Mouse (Mus musculus) forebrain, embryonic 13.5 days (tissue): ENCODE data around the gene Pcyox1. TPM values are rescaled to one million over a fixed set of nuclear protein-coding genes. Genes with fewer than 3 reads are reported as not detected.

Experiments used
- ATAC-seq: fragments of 200-750 bp; cut with Nextera tagmentation; 2 replicates; pipeline ENCODE4 v1.8.0; 2017
- H3K27ac ChIP-seq: fragments of 300-500 bp; sonication (generic); 2 replicates; pipeline ENCODE4 v1.5.1; 2015; ENCODE audit warnings: inconsistent platforms, mild to moderate bottlenecking, moderate library complexity
- H3K27me3 ChIP-seq: fragments of 300-500 bp; sonication (generic); 2 replicates; pipeline ENCODE4 v1.6.1; 2015; ENCODE audit warnings: mild to moderate bottlenecking, inconsistent platforms
- H3K36me3 ChIP-seq: fragments of 300-500 bp; sonication (generic); 2 replicates; pipeline ENCODE4 v1.6.1; 2015; ENCODE audit warnings: mild to moderate bottlenecking, inconsistent platforms; ENCODE audit not compliant: poor library complexity, severe bottlenecking
- H3K4me1 ChIP-seq: fragments of 300-500 bp; sonication (generic); 2 replicates; pipeline ENCODE4 v1.6.1; 2015; ENCODE audit warnings: inconsistent platforms
- H3K4me2 ChIP-seq: fragments of 300-500 bp; sonication (generic); 2 replicates; pipeline ENCODE4 v1.6.1; 2015; ENCODE audit warnings: inconsistent platforms, mild to moderate bottlenecking, moderate library complexity
- H3K4me3 ChIP-seq: fragments of 300-500 bp; sonication (generic); 2 replicates; pipeline ENCODE4 v1.5.1; 2015; ENCODE audit warnings: mild to moderate bottlenecking, inconsistent platforms
- H3K9ac ChIP-seq: fragments of 300-500 bp; sonication (generic); 2 replicates; pipeline ENCODE4 v1.6.1; 2015; ENCODE audit warnings: mild to moderate bottlenecking, inconsistent platforms
- H3K9me3 ChIP-seq: fragments of 300-500 bp; sonication (generic); replicated peaks from 2 replicates; pipeline ENCODE4 v1.6.1; 2016; ENCODE audit warnings: inconsistent platforms
- WGBS: fragments of 180-500 bp; shearing (Covaris S2); methylation state at CpG from one replicate; pipeline ENCODE4 v1.1.7; 2015; 5-methylcytosine and 5-hydroxymethylcytosine counted together
- polyA plus RNA-seq: library from polyadenylated mRNA; unstranded; fragments of >200 nt; fragmentation: Nextera tagmentation; extraction: Ambion mirVana; gene quantifications from 2 replicates; pipeline ENCODE4 v1.2.1, GENCODE M21; 2015

Gene Pcyox1
- polyA plus RNA-seq, 1 experiment from 2014 or later, result 97.5 TPM

DNA sequence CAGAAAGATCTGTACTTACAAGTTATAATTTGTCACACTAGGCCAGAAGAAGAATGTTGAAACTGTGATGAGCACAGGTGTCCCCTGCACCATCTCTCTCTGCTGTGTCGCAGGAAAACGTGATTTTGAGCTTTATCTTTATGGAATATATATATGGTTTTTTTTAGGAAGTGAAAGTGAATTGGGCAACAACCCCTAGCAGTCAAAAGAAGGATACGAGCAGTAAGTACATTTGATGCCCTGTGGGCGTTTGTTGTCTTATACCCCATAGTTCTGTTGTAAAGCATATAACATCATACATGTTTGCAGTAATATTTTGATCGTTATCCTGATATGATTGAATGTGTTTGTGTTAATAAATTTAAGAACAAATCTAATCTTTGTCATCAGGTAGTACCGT, 21.8 kb upstream of the Pcyox1 start:
- 95% methylated on average over 6 of the region's 6 CpGs for WGBS
- ATAC-seq, result no peak

DNA sequence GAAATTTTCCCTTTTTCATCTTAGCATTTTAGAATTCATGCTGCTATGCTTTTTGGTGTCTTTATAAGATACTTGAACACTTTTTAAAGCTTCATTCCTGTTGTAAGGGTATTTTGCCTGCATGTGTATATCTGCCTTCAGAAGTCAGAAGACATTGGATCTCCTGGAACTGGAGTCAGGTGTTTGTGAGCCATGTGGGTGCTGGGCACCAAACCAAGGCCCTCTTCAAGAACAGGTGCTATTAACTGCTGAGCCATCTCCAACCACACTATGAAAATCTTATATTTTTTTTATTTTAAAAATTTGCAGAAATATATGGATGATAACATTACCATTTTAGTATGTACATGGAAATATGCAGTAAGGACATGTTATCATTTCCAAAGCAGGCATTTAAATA, 9.4 kb upstream of the Pcyox1 start:
- Histone ChIP-seq H3K9ac (peak overlapping the region; percentile 51), H3K36me3 (peaks cover 15% of the 10 kb centered on the region), H3K4me2 (peak overlapping the region; percentile 86), H3K27me3 (no peaks in the 10 kb centered on the region), H3K4me3 (peak overlapping the region; percentile 81), H3K4me1 (peaks cover 27% of the 10 kb centered on the region), H3K27ac (no peak overlapping the region), H3K9me3 (no peaks in the 10 kb centered on the region)
- ATAC-seq, result no peak

More for the DNA sequence above, 21.8 kb upstream of the Pcyox1 start:
- Histone ChIP-seq H3K4me3 (no peak overlapping the region), H3K36me3 (peaks cover 87% of the 10 kb centered on the region), H3K27ac (no peak overlapping the region), H3K9me3 (no peaks in the 10 kb centered on the region), H3K4me2 (no peak overlapping the region), H3K27me3 (no peaks in the 10 kb centered on the region), H3K4me1 (no peaks in the 10 kb centered on the region), H3K9ac (no peak overlapping the region)

DNA sequence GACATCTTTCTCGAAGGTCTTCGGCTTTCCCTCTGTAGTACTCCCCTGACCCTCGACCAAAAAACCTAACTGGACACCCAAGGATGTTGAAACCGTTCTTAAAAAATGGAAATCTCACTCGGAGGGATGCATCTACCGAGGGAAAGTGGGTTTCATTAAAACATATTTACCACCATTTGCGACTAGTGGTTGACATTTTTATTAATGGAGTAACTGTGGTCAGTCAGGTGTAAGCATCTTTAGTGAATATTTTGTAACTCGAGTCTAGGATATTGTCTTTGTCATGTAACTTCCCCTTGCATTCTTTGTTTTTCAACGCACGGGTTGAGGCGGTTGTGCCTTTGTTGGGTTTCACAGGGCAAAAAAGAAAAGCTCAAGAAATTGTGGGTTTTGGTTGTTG, 8.0 kb upstream of the Pcyox1 start:
- H3K4me1 ChIP-seq, result peaks cover 27% of the 10 kb centered on the region
- H3K27ac ChIP-seq, result peak overlapping the region; percentile 100
- no peaks in the 10 kb centered on the region for H3K27me3 ChIP-seq
- ATAC-seq, result no peak
- H3K36me3 ChIP-seq, result peaks cover 15% of the 10 kb centered on the region
- H3K4me2 ChIP-seq, result peak overlapping the region; percentile 86
- H3K9me3 ChIP-seq, result no peaks in the 10 kb centered on the region
- H3K4me3 ChIP-seq, result peak overlapping the region; percentile 81
- peak overlapping the region; percentile 99 for H3K9ac ChIP-seq
- WGBS, result under 1% methylated on average over 11 of the region's 11 CpGs

DNA sequence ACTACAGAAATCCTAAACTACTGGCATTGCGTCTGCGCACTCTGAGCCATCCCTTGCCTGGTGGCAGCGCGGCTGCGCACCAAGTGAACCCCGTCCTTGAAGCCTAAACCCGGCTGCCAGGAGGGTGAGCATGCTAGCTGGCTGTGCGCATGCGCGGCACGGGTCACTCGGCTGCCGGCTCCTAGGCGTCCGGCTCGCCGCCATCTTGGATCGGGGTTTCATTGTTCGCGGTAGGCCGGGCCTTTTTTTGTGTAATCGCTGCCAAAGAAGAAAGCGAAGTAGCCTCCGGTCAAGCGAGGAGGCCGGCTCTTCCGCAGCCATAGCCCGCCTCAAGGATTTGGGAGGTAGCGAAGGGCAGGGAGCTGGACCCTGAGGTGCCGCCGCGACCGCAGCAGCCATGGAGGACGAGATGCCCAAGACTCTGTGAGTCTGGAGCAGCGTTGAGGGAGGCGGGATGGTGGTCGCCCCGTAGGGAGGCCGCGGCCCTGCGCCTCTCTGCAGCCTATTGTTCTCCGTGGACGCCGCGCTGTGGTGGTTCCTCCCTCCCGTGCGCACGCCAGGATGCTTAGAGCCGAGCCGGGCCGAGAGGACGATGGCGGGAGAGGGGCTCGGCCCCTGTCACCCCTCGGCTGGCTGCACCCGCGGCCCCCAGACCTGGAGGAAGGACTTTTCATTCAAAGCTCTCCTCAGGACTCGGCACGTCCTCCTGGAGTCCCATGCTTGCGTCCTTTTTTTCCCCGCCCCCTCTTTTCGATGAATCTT, 7.3 kb upstream of the Pcyox1 start, which contains the start of gene Tia1:
Gene Tia1, plus strand, starts transcription at position 120 of the 762 bp plus-strand sequence.
- Histone ChIP-seq H3K9ac (peak within 1 kb of the TSS; percentile 99), H3K27me3 (no peaks in the 10 kb centered on the region), H3K4me1 (peaks cover 21% of the 10 kb centered on the region), H3K9me3 (no peaks in the 10 kb centered on the region), H3K27ac (peak within 1 kb of the TSS; percentile 100), H3K4me3 (peak within 1 kb of the TSS; percentile 81), H3K4me2 (peak within 1 kb of the TSS; percentile 86), H3K36me3 (peaks cover 12% of the 10 kb centered on the region)
- under 1% methylated on average over 56 of the region's 62 CpGs for WGBS
- peak; percentile 97 for ATAC-seq

DNA sequence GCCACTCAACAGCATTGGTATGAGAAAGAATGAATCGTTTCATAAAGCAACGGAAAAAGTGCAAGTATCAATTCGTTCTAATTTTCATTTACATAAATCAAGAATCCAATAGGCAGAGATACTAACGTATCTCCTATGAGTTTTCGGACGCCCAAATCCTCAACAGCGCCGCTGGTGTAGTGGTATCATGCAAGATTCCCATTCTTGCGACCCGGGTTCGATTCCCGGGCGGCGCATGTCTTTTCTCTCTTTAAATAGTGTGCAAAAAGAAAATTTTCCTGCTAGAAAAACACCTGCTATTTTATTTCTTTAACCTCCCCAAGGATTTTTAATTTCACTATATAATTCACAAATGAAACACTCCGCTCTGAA, 6.8 kb upstream of the Pcyox1 start:
- Histone ChIP-seq H3K4me3 (peak overlapping the region; percentile 81), H3K4me1 (peaks cover 20% of the 10 kb centered on the region), H3K27me3 (no peaks in the 10 kb centered on the region), H3K9me3 (no peaks in the 10 kb centered on the region), H3K9ac (peak overlapping the region; percentile 99), H3K36me3 (peaks cover 12% of the 10 kb centered on the region), H3K27ac (peak overlapping the region; percentile 100), H3K4me2 (peak overlapping the region; percentile 86)
- under 1% methylated on average over 15 of the region's 15 CpGs for WGBS
- peak; percentile 80 for ATAC-seq

DNA sequence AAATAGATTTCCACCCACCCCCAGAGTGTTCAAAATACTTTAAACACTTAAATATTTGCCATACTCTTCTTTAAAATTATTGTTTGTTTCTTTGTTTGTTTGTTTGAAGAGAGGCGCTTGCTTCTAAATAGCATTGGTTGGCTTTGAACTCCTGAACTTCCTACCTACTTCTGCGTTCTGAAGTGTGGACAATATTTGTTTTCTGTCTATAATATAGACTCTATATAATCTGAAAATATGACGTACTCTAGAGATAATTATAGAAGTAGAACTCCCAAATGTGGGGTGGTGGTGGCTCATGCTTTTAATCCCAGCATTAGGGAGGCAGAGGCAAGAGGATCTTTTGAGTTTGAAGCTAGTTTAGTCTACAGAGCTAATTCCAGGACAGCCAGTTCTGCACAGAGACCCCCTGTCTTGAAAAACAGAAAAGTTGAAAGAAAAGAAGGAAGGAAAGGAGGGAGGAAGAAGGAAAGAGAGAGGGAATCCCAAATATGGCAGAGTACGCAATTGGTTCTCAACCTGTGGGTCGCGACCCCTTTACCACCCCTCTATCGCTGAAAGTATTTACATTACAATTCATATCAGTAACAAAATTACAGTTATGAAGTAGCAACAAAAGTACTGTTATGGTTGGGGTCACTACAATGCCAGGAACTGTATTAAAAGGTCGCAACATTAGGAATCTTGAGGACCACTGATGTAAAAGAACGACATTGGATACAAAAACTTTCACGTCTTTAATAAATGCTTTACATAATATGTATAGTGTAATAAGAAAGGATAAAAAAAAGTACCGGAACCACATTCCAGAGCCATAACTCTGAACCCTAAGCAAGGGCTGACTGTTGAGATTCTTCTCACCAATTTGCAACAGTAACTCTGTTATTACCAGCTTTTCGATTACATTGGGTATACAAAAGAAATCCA, 6.0 kb upstream of the Pcyox1 start:
- H3K27ac ChIP-seq, result no peak overlapping the region
- peaks cover 19% of the 10 kb centered on the region for H3K4me1 ChIP-seq
- no peaks in the 10 kb centered on the region for H3K27me3 ChIP-seq
- peak overlapping the region; percentile 46; the same call in 1 of the 2 replicates for H3K9ac ChIP-seq
- WGBS, result 38% methylated on average over 12 of the region's 12 CpGs
- no peak for ATAC-seq
- H3K36me3 ChIP-seq, result peaks cover 10% of the 10 kb centered on the region
- H3K4me3 ChIP-seq, result peak overlapping the region; percentile 81
- no peaks in the 10 kb centered on the region for H3K9me3 ChIP-seq
- H3K4me2 ChIP-seq, result peak overlapping the region; percentile 86

DNA sequence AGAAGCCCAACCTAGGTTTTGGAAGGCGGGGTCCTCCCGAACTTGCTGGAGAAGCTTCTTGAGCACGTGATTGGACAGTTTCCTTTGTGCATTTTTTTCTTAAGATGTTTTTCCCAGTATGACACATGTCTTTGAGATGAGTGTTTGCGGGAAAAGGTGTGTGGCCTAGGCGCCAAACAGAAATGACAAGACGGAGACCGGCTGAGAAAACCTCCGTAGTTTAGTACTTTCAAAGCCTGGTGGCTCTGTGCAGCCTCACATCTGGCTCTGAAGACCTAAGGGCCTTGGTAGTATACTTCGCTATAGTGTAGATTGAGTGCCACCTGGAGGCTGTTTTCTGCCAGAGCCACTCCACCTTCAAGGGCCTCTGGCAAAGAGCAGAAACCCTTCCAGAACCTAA, 4.0 kb upstream of the Pcyox1 start:
- ATAC-seq, result no peak
- H3K4me1 ChIP-seq, result peaks cover 15% of the 10 kb centered on the region
- H3K27ac ChIP-seq, result no peak overlapping the region
- H3K36me3 ChIP-seq, result no peaks in the 10 kb centered on the region
- no peaks in the 10 kb centered on the region for H3K9me3 ChIP-seq
- H3K9ac ChIP-seq, result peak overlapping the region; percentile 3; the same call in 1 of the 2 replicates
- 4% methylated on average over 9 of the region's 9 CpGs for WGBS
- peak overlapping the region; percentile 13 for H3K4me3 ChIP-seq
- peak overlapping the region; percentile 45 for H3K4me2 ChIP-seq
- no peaks in the 10 kb centered on the region for H3K27me3 ChIP-seq

DNA sequence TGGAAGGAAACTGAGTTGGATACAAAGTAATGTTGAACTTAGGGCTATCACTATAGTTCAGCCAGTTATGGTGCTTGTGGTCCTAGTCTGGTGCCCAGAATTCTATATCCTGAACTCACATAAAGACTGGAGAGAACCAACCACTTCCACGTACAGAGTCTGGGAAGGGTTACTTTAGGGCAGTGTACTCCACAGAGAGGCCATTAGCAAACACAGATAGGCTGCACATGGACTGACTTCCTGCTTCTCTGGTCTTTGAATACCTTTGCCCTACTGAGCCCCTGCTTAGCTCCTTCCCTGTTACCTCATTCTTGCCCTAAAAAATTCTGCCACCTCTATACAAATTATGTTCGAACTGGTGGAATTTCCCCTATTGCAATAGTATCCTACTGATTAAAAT, 3.0 kb upstream of the Pcyox1 start:
- H3K4me3 ChIP-seq, result no peak overlapping the region
- peaks cover 25% of the 10 kb centered on the region for H3K4me1 ChIP-seq
- H3K4me2 ChIP-seq, result no peak overlapping the region
- H3K27ac ChIP-seq, result no peak overlapping the region
- H3K9ac ChIP-seq, result no peak overlapping the region
- ATAC-seq, result no peak
- H3K27me3 ChIP-seq, result no peaks in the 10 kb centered on the region
- no peaks in the 10 kb centered on the region for H3K36me3 ChIP-seq
- no peaks in the 10 kb centered on the region for H3K9me3 ChIP-seq
- WGBS, result 87% methylated on average over 2 of the region's 2 CpGs

DNA sequence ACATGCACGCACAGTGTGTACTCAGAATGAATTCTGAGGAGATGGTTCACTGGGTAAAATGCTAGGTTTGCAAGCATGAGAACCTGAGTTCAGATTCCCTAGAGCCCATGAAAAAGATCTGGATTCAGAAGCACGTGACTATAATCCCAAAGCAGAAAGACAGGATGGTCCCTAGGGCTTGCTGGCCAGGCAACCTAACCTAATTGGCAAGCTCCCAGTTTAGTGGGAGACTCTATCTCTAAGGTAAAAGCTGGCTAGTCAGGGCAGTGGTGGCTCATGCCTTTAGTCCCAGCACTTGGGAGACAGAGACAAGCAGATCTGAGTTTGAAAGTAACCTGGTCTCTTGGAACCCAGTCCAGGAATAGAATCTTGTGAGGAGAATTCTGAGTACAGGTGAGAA, 2.0 kb upstream of the Pcyox1 start:
- Histone ChIP-seq H3K4me2 (no peak overlapping the region), H3K9me3 (no peaks in the 10 kb centered on the region), H3K36me3 (peaks cover 5% of the 10 kb centered on the region), H3K4me1 (peaks cover 35% of the 10 kb centered on the region), H3K4me3 (no peak overlapping the region), H3K27me3 (no peaks in the 10 kb centered on the region), H3K9ac (no peak overlapping the region), H3K27ac (no peak overlapping the region)
- no peak for ATAC-seq
- WGBS, result 82% methylated on average over 2 of the region's 2 CpGs

DNA sequence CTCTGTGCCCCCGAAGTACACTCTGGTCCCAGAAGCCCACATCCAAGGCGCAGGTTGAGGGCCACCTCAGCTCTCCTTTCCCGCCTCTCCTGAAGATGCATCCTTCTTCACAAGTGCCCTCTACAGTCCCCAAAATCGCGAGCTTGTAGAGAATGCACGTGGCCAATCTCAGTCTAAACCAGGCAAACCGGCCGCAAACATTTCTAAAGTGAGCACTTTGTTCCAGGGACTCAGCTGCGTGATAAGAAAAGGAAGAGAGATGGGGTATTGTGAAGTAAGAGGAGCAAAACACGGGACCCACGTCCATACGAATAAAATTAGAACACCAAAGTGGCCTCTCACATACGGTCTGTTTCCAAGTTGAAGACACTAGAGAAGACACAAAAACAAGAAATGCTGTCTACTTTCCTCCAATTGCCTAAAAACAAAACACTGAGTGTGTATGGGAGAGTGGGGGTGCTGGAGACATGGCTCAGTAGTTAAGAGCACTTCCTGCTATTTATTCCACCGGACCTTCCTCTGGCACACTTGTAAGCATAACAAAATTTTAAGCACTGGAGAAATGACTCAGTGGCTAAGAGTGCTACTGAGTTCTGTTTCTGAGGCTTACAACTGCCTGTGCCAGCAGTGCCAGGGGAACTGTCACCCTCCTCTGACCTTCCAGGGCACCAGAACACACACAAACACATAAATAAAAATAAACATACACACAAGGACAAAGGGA, 465 bp upstream of the Pcyox1 start:
- Histone ChIP-seq H3K9me3 (no peaks in the 10 kb centered on the region), H3K36me3 (peaks cover 18% of the 10 kb centered on the region), H3K27me3 (no peaks in the 10 kb centered on the region), H3K4me3 (peak overlapping the region; percentile 97), H3K9ac (peak overlapping the region; percentile 95), H3K4me2 (peak overlapping the region; percentile 86), H3K27ac (peak overlapping the region; percentile 93), H3K4me1 (peaks cover 33% of the 10 kb centered on the region)
- no peak for ATAC-seq
- WGBS, result 6% methylated on average over 14 of the region's 14 CpGs

DNA sequence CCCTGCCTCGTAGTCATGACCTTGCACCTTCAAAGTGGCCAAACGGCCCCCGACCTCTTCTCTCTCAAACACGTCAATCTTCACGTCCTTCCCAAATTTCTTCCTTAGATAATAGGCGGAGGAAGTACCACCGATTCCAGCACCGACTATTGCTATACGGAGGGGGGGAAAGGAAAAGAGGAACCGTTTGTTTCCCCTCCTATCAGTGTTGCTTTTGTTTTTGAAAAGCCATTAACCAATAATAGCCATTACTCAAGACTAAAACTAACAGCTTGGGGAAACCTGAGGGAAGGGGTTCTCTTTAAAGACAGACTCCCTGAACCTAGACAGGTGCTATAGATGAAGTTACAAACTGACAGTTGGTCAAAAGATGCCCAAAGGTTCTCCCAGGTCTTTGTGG, 985 bp downstream of the Pcyox1 start:
- WGBS, result 17% methylated on average over 10 of the region's 10 CpGs
- no peak for ATAC-seq
- no peaks in the 10 kb centered on the region for H3K27me3 ChIP-seq
- H3K9ac ChIP-seq, result peak overlapping the region; percentile 95
- H3K27ac ChIP-seq, result peak overlapping the region; percentile 93; the same call in 1 of the 2 replicates
- peaks cover 33% of the 10 kb centered on the region for H3K36me3 ChIP-seq
- H3K4me2 ChIP-seq, result peak overlapping the region; percentile 86
- peaks cover 33% of the 10 kb centered on the region for H3K4me1 ChIP-seq
- no peaks in the 10 kb centered on the region for H3K9me3 ChIP-seq
- peak overlapping the region; percentile 97 for H3K4me3 ChIP-seq
